ENCODE assay signal across 8 mouse cellular contexts in genomic region chr11:17257861-17258260, GRCm38 (mm10). TPM values are rescaled to one million over a fixed set of nuclear protein-coding genes. Genes with fewer than 3 reads are reported as not detected.
A peak's percentile ranks its signal among the peaks of the same experiment; 100 is the strongest.
DNase-seq lines count a peak whose midpoint lies in the region; ATAC-seq and TF ChIP-seq lines count a peak whose summit lies in the region.

No protein-coding gene starts in this region.

- TF ChIP-seq CTCF in hindbrain, postnatal 0 days (IDR thresholded peaks at IDR 0.05; ENCODE audit: low read depth): no peak

- peaks cover 8% of the 10 kb centered on the region; the same call in 1 of the 2 replicates for H3K4me1 ChIP-seq in heart, embryonic 12.5 days (replicated peaks)
- H3K4me1 ChIP-seq in ES-E14 (ENCODE audit: control insufficient read depth in 2 of 2, insufficient read depth in 2 of 2, low read length in 2 of 2, poor library complexity in 1 of 2): peaks cover 0 to 4% of the 10 kb centered on the region in 2 experiments; a peak in 1 of 4 replicates
- no peaks in the 10 kb centered on the region for H3K4me1 ChIP-seq in embryonic facial prominence, embryonic 11.5 days (ENCODE audit: control insufficient read depth, insufficient read depth, low read length)
- H3K4me1 ChIP-seq in hindbrain, postnatal 0 days (ENCODE audit: insufficient read depth, low read length): peaks cover 3% of the 10 kb centered on the region; the same call in 1 of the 2 replicates
- no peaks in the 10 kb centered on the region for H3K4me1 ChIP-seq in limb, embryonic 11.5 days (ENCODE audit: control insufficient read depth, insufficient read depth, low read length)
- H3K4me1 ChIP-seq in midbrain, embryonic 14.5 days (ENCODE audit: control insufficient read depth, insufficient read depth, low read length): peaks cover 21% of the 10 kb centered on the region

- H3K27ac ChIP-seq in heart, embryonic 12.5 days (ENCODE audit: poor library complexity, severe bottlenecking): peak overlapping the region; percentile 92
- no peak overlapping the region for H3K27ac ChIP-seq in ES-E14 (ENCODE audit: insufficient read depth, low read depth, low read length, poor library complexity, severe bottlenecking)
- peak overlapping the region; percentile 70; the same call in 1 of the 2 replicates for H3K27ac ChIP-seq in embryonic facial prominence, embryonic 11.5 days (replicated peaks; ENCODE audit: low read depth, low read length)
- peak overlapping the region; percentile 89 for H3K27ac ChIP-seq in hindbrain, postnatal 0 days
- 0 out of 2 replicates have a peak overlapping the region, but pooled peaks have one; percentile 47 for H3K27ac ChIP-seq in limb, embryonic 11.5 days (replicated peaks; ENCODE audit: low read depth, low read length)
- H3K27ac ChIP-seq in midbrain, embryonic 14.5 days (replicated peaks; ENCODE audit: low read depth, low read length): peak overlapping the region; percentile 90

- in situ Hi-C loops in ES-E14 (cut with MboI; ENCODE audit: low sequenced_read_pairs in 2 of 2, unreplicated experiment in 2 of 2): no loop called here

- H3K27me3 ChIP-seq in heart, embryonic 12.5 days (replicated peaks): no peaks in the 10 kb centered on the region
- no peaks in the 10 kb centered on the region for H3K27me3 ChIP-seq in embryonic facial prominence, embryonic 11.5 days (ENCODE audit: control insufficient read depth, insufficient read depth, low read length)
- no peaks in the 10 kb centered on the region for H3K27me3 ChIP-seq in hindbrain, postnatal 0 days (ENCODE audit: insufficient read depth, low read length)
- 0 out of 2 replicates have a peak, but pooled peaks cover 2% of the 10 kb centered on the region for H3K27me3 ChIP-seq in limb, embryonic 11.5 days (ENCODE audit: control insufficient read depth, insufficient read depth, low read length)
- H3K27me3 ChIP-seq in midbrain, embryonic 14.5 days (ENCODE audit: control insufficient read depth, insufficient read depth, low read length): no peaks in the 10 kb centered on the region

- ATAC-seq in heart, embryonic 12.5 days (ENCODE audit: insufficient number of reproducible peaks, low FRiP score): 0 out of 2 replicates have a peak, but pooled peaks have one; percentile 44
- ATAC-seq in embryonic facial prominence, embryonic 11.5 days (replicated peaks; ENCODE audit: insufficient number of reproducible peaks, low FRiP score, low TSS enrichment, low read depth): no peak
- peak; percentile 31 for ATAC-seq in hindbrain, postnatal 0 days
- no peak; the same call in 1 of the 2 replicates for ATAC-seq in limb, embryonic 11.5 days (ENCODE audit: insufficient number of reproducible peaks, low FRiP score, low TSS enrichment, low read depth)
- ATAC-seq in midbrain, embryonic 14.5 days (ENCODE audit: low FRiP score, low TSS enrichment): 0 out of 2 replicates have a peak, but pooled peaks have one; percentile 9

- peak overlapping the region; percentile 92 for H3K4me3 ChIP-seq in heart, embryonic 12.5 days
- peak overlapping the region; percentile 73 to 79 for H3K4me3 ChIP-seq in ES-E14 (ENCODE audit: insufficient read depth in 1 of 2, low read depth in 1 of 2, low read length in 2 of 2, poor library complexity in 1 of 2, severe bottlenecking in 1 of 2)
- peak overlapping the region; percentile 77 for H3K4me3 ChIP-seq in embryonic facial prominence, embryonic 11.5 days (ENCODE audit: low read depth, low read length)
- peak overlapping the region; percentile 67 for H3K4me3 ChIP-seq in hindbrain, postnatal 0 days (ENCODE audit: low read length)
- peak overlapping the region; percentile 82 for H3K4me3 ChIP-seq in limb, embryonic 11.5 days (ENCODE audit: low read depth, low read length)
- H3K4me3 ChIP-seq in midbrain, embryonic 14.5 days (replicated peaks; ENCODE audit: low read depth, low read length): peak overlapping the region; percentile 85

- DNase-seq in heart, adult 8-10 months (ENCODE audit: low spot score): no peak
- DNase-seq in ES-E14 (ENCODE audit: low read depth, low spot score): peak; percentile 11
- DNase-seq in embryonic facial prominence, embryonic 11.5 days (ENCODE audit: low spot score): peak; percentile 47
- no peak for DNase-seq in hindbrain, postnatal 0 days (ENCODE audit: low spot score)
- DNase-seq in limb, embryonic 11.5 days (ENCODE audit: low spot score): no peak
- DNase-seq in midbrain, embryonic 14.5 days: no peak
- no peak for DNase-seq in ovary, postnatal 10 days (ENCODE audit: low spot score)

- WGBS in heart, embryonic 12.5 days: under 1% methylated on average over 17 of the region's 17 CpGs
- under 1% methylated on average over 17 of the region's 17 CpGs for WGBS in embryonic facial prominence, embryonic 11.5 days
- under 1% methylated on average over 17 of the region's 17 CpGs for WGBS in hindbrain, postnatal 0 days
- 1% methylated on average over 17 of the region's 17 CpGs for WGBS in limb, embryonic 11.5 days
- WGBS in midbrain, embryonic 14.5 days: 1% methylated on average over 17 of the region's 17 CpGs

- peak overlapping the region; percentile 80 for H3K4me2 ChIP-seq in heart, embryonic 12.5 days
- peak overlapping the region; percentile 26 for H3K4me2 ChIP-seq in embryonic facial prominence, embryonic 11.5 days (ENCODE audit: low read depth, low read length)
- H3K4me2 ChIP-seq in hindbrain, postnatal 0 days (ENCODE audit: low read depth, low read length): peak overlapping the region; percentile 83
- peak overlapping the region; percentile 62 for H3K4me2 ChIP-seq in limb, embryonic 11.5 days (ENCODE audit: low read depth, severe bottlenecking)
- H3K4me2 ChIP-seq in midbrain, embryonic 14.5 days (ENCODE audit: low read length): peak overlapping the region; percentile 79

- no peaks in the 10 kb centered on the region for H3K36me3 ChIP-seq in heart, embryonic 12.5 days
- H3K36me3 ChIP-seq in ES-E14 (ENCODE audit: control insufficient read depth, insufficient read depth, low read length, poor library complexity, severe bottlenecking): no peaks in the 10 kb centered on the region
- H3K36me3 ChIP-seq in embryonic facial prominence, embryonic 11.5 days (replicated peaks; ENCODE audit: control insufficient read depth, insufficient read depth, low read depth, low read length): no peaks in the 10 kb centered on the region
- H3K36me3 ChIP-seq in hindbrain, postnatal 0 days (ENCODE audit: insufficient read depth, low read length): no peaks in the 10 kb centered on the region
- no peaks in the 10 kb centered on the region for H3K36me3 ChIP-seq in limb, embryonic 11.5 days (ENCODE audit: control insufficient read depth, insufficient read depth, low read length)
- H3K36me3 ChIP-seq in midbrain, embryonic 14.5 days (ENCODE audit: control insufficient read depth, insufficient read depth, low read length): no peaks in the 10 kb centered on the region

- H3K9ac ChIP-seq in heart, embryonic 12.5 days: peak overlapping the region; percentile 93
- H3K9ac ChIP-seq in ES-E14 (ENCODE audit: insufficient read depth, low read depth, low read length, poor library complexity, severe bottlenecking): peak overlapping the region; percentile 84
- peak overlapping the region; percentile 95 for H3K9ac ChIP-seq in embryonic facial prominence, embryonic 11.5 days (replicated peaks; ENCODE audit: low read length)
- H3K9ac ChIP-seq in hindbrain, postnatal 0 days (replicated peaks; ENCODE audit: low read length): peak overlapping the region; percentile 74
- H3K9ac ChIP-seq in limb, embryonic 11.5 days (ENCODE audit: low read length): peak overlapping the region; percentile 93
- peak overlapping the region; percentile 90 for H3K9ac ChIP-seq in midbrain, embryonic 14.5 days (replicated peaks; ENCODE audit: low read length)

- H3K9me3 ChIP-seq in heart, embryonic 12.5 days (replicated peaks): no peaks in the 10 kb centered on the region
- H3K9me3 ChIP-seq in ES-E14 (ENCODE audit: control insufficient read depth, insufficient read depth, low read depth, low read length): no peaks in the 10 kb centered on the region
- no peaks in the 10 kb centered on the region for H3K9me3 ChIP-seq in embryonic facial prominence, embryonic 11.5 days (replicated peaks; ENCODE audit: control insufficient read depth, low read length)
- H3K9me3 ChIP-seq in hindbrain, postnatal 0 days (ENCODE audit: low read length): no peaks in the 10 kb centered on the region
- H3K9me3 ChIP-seq in limb, embryonic 11.5 days (ENCODE audit: control insufficient read depth, low read length): no peaks in the 10 kb centered on the region
- H3K9me3 ChIP-seq in midbrain, embryonic 14.5 days (ENCODE audit: control insufficient read depth, low read length): no peaks in the 10 kb centered on the region

TF ChIP-seq in ES-E14, 5 proteins besides CTCF, POLR2A, EP300 and RAD21:
- TF ChIP-seq ZNF384 (IDR thresholded peaks at IDR 0.05; ENCODE audit: low read depth, low read length) (no peak), MAFK (IDR thresholded peaks at IDR 0.05; ENCODE audit: insufficient read depth, low read depth, low read length) (no peak), HCFC1 (IDR thresholded peaks at IDR 0.05; ENCODE audit: borderline replicate concordance, insufficient read depth, low read length) (no peak), ZC3H11A (IDR thresholded peaks at IDR 0.05; ENCODE audit: borderline replicate concordance, low read depth, low read length) (no peak), CHD2 (IDR thresholded peaks at IDR 0.05; ENCODE audit: low read depth, low read length) (no peak)
TF ChIP-seq in ES-E14: peak in this region for 0.

RNA-seq across cellular contexts. Expression of gene C1d, which starts 0.5 kb away (rescaled TPM):
- polyA plus RNA-seq in heart, embryonic 12.5 days (2016; fragmentation: Nextera tagmentation; extraction: Ambion mirVana): 81.1 and 81.5 TPM in 2 replicates
- total RNA-seq in heart, adult 8-10 months (2022): 10 to 100 TPM; 32.9 to 38.0 (median 36.5) TPM
- 35.5 and 48.5 TPM in 2 replicates for total RNA-seq in ES-E14 (2012; rRNA removed)
- polyA plus RNA-seq in embryonic facial prominence, embryonic 11.5 days (2014; fragmentation: Nextera tagmentation; extraction: Ambion mirVana): 132 and 134 TPM in 2 replicates
- 26.6 and 47.1 TPM in 2 replicates for total RNA-seq in hindbrain, postnatal 0 days (2014; rRNA removed)
- polyA plus RNA-seq in hindbrain, postnatal 0 days (2015; fragmentation: Nextera tagmentation; extraction: Ambion mirVana): 170 and 175 TPM in 2 replicates
- 103 and 109 TPM in 2 replicates for polyA plus RNA-seq in limb, embryonic 11.5 days (2014; fragmentation: Nextera tagmentation; extraction: Ambion mirVana)
- 173 and 184 TPM in 2 replicates for polyA plus RNA-seq in midbrain, embryonic 14.5 days (2014; fragmentation: Nextera tagmentation; extraction: Ambion mirVana)

RNA-seq across cellular contexts. Expression of gene Pno1, which starts 46.5 kb away (rescaled TPM):
- polyA plus RNA-seq in heart, embryonic 12.5 days (2016; fragmentation: Nextera tagmentation; extraction: Ambion mirVana): 67.8 and 74.9 TPM in 2 replicates
- total RNA-seq in heart, adult 8-10 months (2022): 10 to 100 TPM; 31.5 to 36.2 (median 35.2) TPM
- 67.4 and 113 TPM in 2 replicates for total RNA-seq in ES-E14 (2012; rRNA removed)
- polyA plus RNA-seq in embryonic facial prominence, embryonic 11.5 days (2014; fragmentation: Nextera tagmentation; extraction: Ambion mirVana): 107 and 128 TPM in 2 replicates
- total RNA-seq in hindbrain, postnatal 0 days (2014; rRNA removed): 14.8 and 25.0 TPM in 2 replicates
- polyA plus RNA-seq in hindbrain, postnatal 0 days (2015; fragmentation: Nextera tagmentation; extraction: Ambion mirVana): 56.4 and 60.9 TPM in 2 replicates
- 110 and 111 TPM in 2 replicates for polyA plus RNA-seq in limb, embryonic 11.5 days (2014; fragmentation: Nextera tagmentation; extraction: Ambion mirVana)
- 43.4 and 43.7 TPM in 2 replicates for polyA plus RNA-seq in midbrain, embryonic 14.5 days (2014; fragmentation: Nextera tagmentation; extraction: Ambion mirVana)

Comparison
In these comparisons a context has a peak if more than half of its experiments do, and no peak if none do; other contexts are left out.
1. ATAC-seq: peak in heart, embryonic 12.5 days (single experiment), hindbrain, postnatal 0 days (single experiment) and midbrain, embryonic 14.5 days (single experiment); none in embryonic facial prominence, embryonic 11.5 days (single experiment) and limb, embryonic 11.5 days (single experiment).
2. H3K4me2 ChIP-seq: peak in every context shown above with its lines; median percentile 83 in hindbrain, postnatal 0 days; 80 in heart, embryonic 12.5 days; 79 in midbrain, embryonic 14.5 days; 62 in limb, embryonic 11.5 days; 26 in embryonic facial prominence, embryonic 11.5 days.
3. DNase-seq: peak in ES-E14 (single experiment) and embryonic facial prominence, embryonic 11.5 days (single experiment); none in heart, adult 8-10 months (single experiment), hindbrain, postnatal 0 days (single experiment), limb, embryonic 11.5 days (single experiment), midbrain, embryonic 14.5 days (single experiment) and ovary, postnatal 10 days (single experiment).
4. Peak in every context shown above with its lines, with median percentiles within 50 percentile points of each other: H3K4me3 ChIP-seq and H3K9ac ChIP-seq.